Mouse (Mus musculus) embryonic facial prominence, embryonic 15.5 days (tissue): Measurements from ENCODE around the gene Sike1. TPM values are rescaled to one million over a fixed set of nuclear protein-coding genes. Genes with fewer than 3 reads are reported as not detected.

Source experiments
- ATAC-seq: fragments of 200-750 bp; cut with Nextera tagmentation; 2 replicates; pipeline ENCODE4 v1.8.0; 2017; ENCODE audit warnings: low read depth, moderate TSS enrichment; ENCODE audit not compliant: insufficient number of reproducible peaks, low FRiP score, low TSS enrichment
- H3K27ac ChIP-seq: fragments of 300-500 bp; sonication (generic); replicated peaks from 2 replicates; pipeline ENCODE4 v1.5.1; 2015; ENCODE audit warnings: mild to moderate bottlenecking, inconsistent platforms
- H3K27me3 ChIP-seq: fragments of 300-500 bp; sonication (generic); 2 replicates; pipeline ENCODE4 v1.6.1; 2015; ENCODE audit warnings: inconsistent platforms
- H3K36me3 ChIP-seq: fragments of 300-500 bp; sonication (generic); 2 replicates; pipeline ENCODE4 v1.6.1; 2015; ENCODE audit warnings: mild to moderate bottlenecking, inconsistent platforms
- H3K4me1 ChIP-seq: fragments of 300-500 bp; sonication (generic); 2 replicates; pipeline ENCODE4 v1.6.1; 2015; ENCODE audit warnings: inconsistent platforms
- H3K4me2 ChIP-seq: fragments of 300-500 bp; sonication (generic); replicated peaks from 2 replicates; pipeline ENCODE4 v1.6.1; 2015; ENCODE audit warnings: mild to moderate bottlenecking, inconsistent platforms
- H3K4me3 ChIP-seq: fragments of 300-500 bp; sonication (generic); replicated peaks from 2 replicates; pipeline ENCODE4 v1.5.1; 2015; ENCODE audit warnings: mild to moderate bottlenecking, inconsistent platforms
- H3K9ac ChIP-seq: fragments of 300-500 bp; sonication (generic); 2 replicates; pipeline ENCODE4 v1.6.1; 2015; ENCODE audit warnings: inconsistent platforms
- H3K9me3 ChIP-seq: fragments of 300-500 bp; sonication (generic); replicated peaks from 2 replicates; pipeline ENCODE4 v1.6.1; 2016; ENCODE audit warnings: inconsistent platforms
- WGBS: fragments of 180-500 bp; shearing (Covaris S2); methylation state at CpG from one replicate; pipeline ENCODE4 v1.1.7; 2015; 5-methylcytosine and 5-hydroxymethylcytosine counted together
- polyA plus RNA-seq: library from polyadenylated mRNA; unstranded; fragments of >200 nt; fragmentation: Nextera tagmentation; extraction: Ambion mirVana; gene quantifications from 2 replicates; pipeline ENCODE4 v1.2.1, GENCODE M21; 2015

Sike1 gene
- 60.4 and 67.7 TPM in 2 replicates for polyA plus RNA-seq

- Histone ChIP-seq H3K9me3 (no peaks in the 10 kb centered on the region), H3K9ac (peak within 1 kb of the TSS; percentile 77), H3K36me3 (peaks cover 28% of the 10 kb centered on the region), H3K4me3 (peak within 1 kb of the TSS; percentile 82), H3K4me2 (peak within 1 kb of the TSS; percentile 53), H3K27me3 (no peaks in the 10 kb centered on the region), H3K27ac (peak within 1 kb of the TSS; percentile 96), H3K4me1 (peaks cover 16% of the 10 kb centered on the region)
- 1% methylated on average over 52 of the region's 60 CpGs for whole genome bisulfite sequencing
- ATAC-seq, result peak; percentile 96
Measured at GRCm38 (mm10) chr3:102995605-102996321, at the start of gene Sike1. Gene Sike1 (plus strand): TSS chr3:102995708.

DNA sequence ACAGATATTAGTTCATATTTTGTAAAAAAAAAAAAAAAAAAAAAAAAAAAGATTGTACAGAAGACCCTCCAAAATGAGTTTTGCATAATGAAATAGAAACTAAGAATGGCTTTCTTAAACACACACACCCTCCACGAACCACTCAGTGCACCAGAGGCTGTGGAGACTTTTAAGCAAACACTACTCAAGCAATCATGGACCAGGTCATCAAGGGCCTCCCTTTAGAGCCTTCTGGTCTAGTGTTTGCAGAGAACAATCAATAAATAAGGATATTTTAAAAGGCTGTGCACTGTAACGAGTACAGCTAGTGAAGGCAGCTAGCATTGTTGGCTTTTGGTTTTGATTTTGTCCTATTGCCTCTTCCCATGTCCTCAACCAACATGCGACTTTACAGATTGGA, 49.2 kb upstream of the Sike1 start:
- ATAC-seq, result no peak
- 79% methylated on average over 3 of the region's 3 CpGs for WGBS
- Histone ChIP-seq H3K4me1 (no peaks in the 10 kb centered on the region), H3K4me2 (no peak overlapping the region), H3K4me3 (no peak overlapping the region), H3K36me3 (no peaks in the 10 kb centered on the region), H3K27me3 (no peaks in the 10 kb centered on the region), H3K9me3 (no peaks in the 10 kb centered on the region), H3K9ac (no peak overlapping the region), H3K27ac (no peak overlapping the region)

DNA sequence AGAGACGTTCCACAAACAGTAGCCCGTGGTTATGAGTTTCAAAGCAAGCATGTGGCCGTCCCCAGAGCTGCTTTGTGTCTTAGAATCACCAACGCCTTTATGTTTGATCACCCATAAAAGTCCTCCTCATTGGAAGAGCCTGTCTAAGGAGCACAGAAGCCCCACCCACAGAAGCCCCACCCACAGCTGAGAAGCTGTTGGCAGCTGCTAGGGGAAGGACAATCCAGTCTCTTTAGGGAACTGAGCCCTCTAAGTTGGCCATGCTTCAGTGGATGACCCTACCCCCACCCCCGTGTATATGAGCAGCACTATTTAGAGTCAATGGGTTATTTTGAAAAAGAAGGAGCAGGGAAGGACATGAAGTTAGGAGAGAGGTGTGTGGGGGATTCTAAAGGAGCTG, 48.6 kb upstream of the Sike1 start:
- Histone ChIP-seq H3K9me3 (no peaks in the 10 kb centered on the region), H3K4me3 (no peak overlapping the region), H3K36me3 (no peaks in the 10 kb centered on the region), H3K27ac (no peak overlapping the region), H3K27me3 (no peaks in the 10 kb centered on the region), H3K9ac (no peak overlapping the region), H3K4me1 (no peaks in the 10 kb centered on the region), H3K4me2 (no peak overlapping the region)
- WGBS, result 62% methylated on average over 5 of the region's 5 CpGs
- ATAC-seq, result no peak

- H3K9me3 ChIP-seq, result no peaks in the 10 kb centered on the region
- H3K4me2 ChIP-seq, result no peak overlapping the region
- no peak overlapping the region for H3K27ac ChIP-seq
- H3K4me3 ChIP-seq, result no peak overlapping the region
- H3K36me3 ChIP-seq, result no peaks in the 10 kb centered on the region
- no peak for ATAC-seq
- H3K4me1 ChIP-seq, result no peaks in the 10 kb centered on the region
- no peak overlapping the region for H3K9ac ChIP-seq
- 90% methylated on average over 12 of the region's 12 CpGs for WGBS
- H3K27me3 ChIP-seq, result no peaks in the 10 kb centered on the region
Measured at GRCm38 (mm10) chr3:102954476-102954875, 41.0 kb upstream of the Sike1 start.

DNA sequence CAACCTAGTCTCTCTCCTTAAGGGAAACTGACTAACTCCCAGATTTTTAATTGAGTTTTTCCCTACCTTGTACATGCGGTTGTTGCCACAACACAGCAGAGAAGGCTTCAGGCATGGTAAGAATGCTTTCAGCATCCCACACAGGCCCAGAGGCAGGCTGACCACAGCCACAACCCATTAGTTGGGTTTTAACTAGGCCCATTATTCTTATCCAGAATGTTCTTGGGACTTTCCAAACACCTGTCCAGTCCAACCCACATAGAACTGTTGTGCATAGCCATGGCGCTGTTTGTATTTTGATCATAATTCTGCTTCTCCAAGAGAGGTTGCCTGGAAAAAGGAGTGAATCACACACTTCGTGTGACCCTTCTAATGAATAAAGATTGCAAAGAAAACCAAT, 40.4 kb upstream of the Sike1 start:
- no peak overlapping the region for H3K9ac ChIP-seq
- 83% methylated on average over 3 of the region's 3 CpGs for WGBS
- no peaks in the 10 kb centered on the region for H3K9me3 ChIP-seq
- no peaks in the 10 kb centered on the region for H3K36me3 ChIP-seq
- H3K27ac ChIP-seq, result no peak overlapping the region
- no peak for ATAC-seq
- H3K4me1 ChIP-seq, result no peaks in the 10 kb centered on the region
- H3K4me2 ChIP-seq, result no peak overlapping the region
- H3K27me3 ChIP-seq, result no peaks in the 10 kb centered on the region
- H3K4me3 ChIP-seq, result no peak overlapping the region

- no peak overlapping the region for H3K9ac ChIP-seq
- no peak for ATAC-seq
- no peak overlapping the region for H3K4me2 ChIP-seq
- no peaks in the 10 kb centered on the region for H3K36me3 ChIP-seq
- H3K4me3 ChIP-seq, result no peak overlapping the region
- no peaks in the 10 kb centered on the region for H3K4me1 ChIP-seq
- no peaks in the 10 kb centered on the region for H3K9me3 ChIP-seq
- H3K27ac ChIP-seq, result no peak overlapping the region
- WGBS, result 59% methylated on average over 3 of the region's 3 CpGs
- no peaks in the 10 kb centered on the region for H3K27me3 ChIP-seq
Measured at GRCm38 (mm10) chr3:102955596-102955995, 39.9 kb upstream of the Sike1 start.

GRCm38 (mm10) chr3:102964033-102964432, 31.5 kb upstream of the Sike1 start, which contains the start of gene Nr1h5:
Gene Nr1h5 (minus strand): TSS chr3:102964133.
- Histone ChIP-seq H3K9me3 (no peaks in the 10 kb centered on the region), H3K9ac (no peak within 1 kb of the TSS), H3K4me1 (no peaks in the 10 kb centered on the region), H3K27me3 (no peaks in the 10 kb centered on the region), H3K4me2 (no peak within 1 kb of the TSS), H3K27ac (no peak within 1 kb of the TSS), H3K36me3 (no peaks in the 10 kb centered on the region), H3K4me3 (no peak within 1 kb of the TSS)
- ATAC-seq, result no peak
- 53% methylated on average over 3 of the region's 3 CpGs for WGBS

DNA sequence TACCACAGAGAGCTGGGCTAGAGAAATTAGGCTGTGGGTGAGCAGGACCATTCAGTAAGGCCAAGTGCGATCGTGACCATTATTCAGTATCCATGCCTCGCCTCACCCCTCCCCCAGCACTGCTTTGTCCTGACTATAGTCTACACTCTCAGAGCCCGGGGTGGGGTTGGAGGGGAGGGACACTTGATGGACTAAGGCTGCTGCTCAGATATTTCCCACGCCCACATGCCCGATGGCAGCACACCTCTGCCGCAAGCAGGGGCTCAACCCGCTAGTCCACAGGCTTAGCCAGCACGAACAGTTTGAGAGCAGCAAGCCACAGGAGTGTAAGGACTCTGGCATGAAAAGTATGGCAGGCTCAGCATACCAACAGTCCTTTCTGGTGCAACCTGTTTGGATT, 25.4 kb upstream of the Sike1 start:
- Histone ChIP-seq H3K9me3 (no peaks in the 10 kb centered on the region), H3K27me3 (no peaks in the 10 kb centered on the region), H3K9ac (no peak overlapping the region), H3K4me1 (no peaks in the 10 kb centered on the region), H3K36me3 (no peaks in the 10 kb centered on the region), H3K4me2 (no peak overlapping the region), H3K4me3 (no peak overlapping the region), H3K27ac (no peak overlapping the region)
- 67% methylated on average over 9 of the region's 9 CpGs for WGBS
- no peak for ATAC-seq

GRCm38 (mm10) chr3:102970508-102970907, 25.0 kb upstream of the Sike1 start:
- no peak overlapping the region for H3K4me3 ChIP-seq
- WGBS, result 81% methylated on average over 3 of the region's 3 CpGs
- H3K36me3 ChIP-seq, result no peaks in the 10 kb centered on the region
- H3K4me2 ChIP-seq, result no peak overlapping the region
- ATAC-seq, result no peak
- no peaks in the 10 kb centered on the region for H3K4me1 ChIP-seq
- no peaks in the 10 kb centered on the region for H3K27me3 ChIP-seq
- H3K9ac ChIP-seq, result no peak overlapping the region
- no peaks in the 10 kb centered on the region for H3K9me3 ChIP-seq
- 0 out of 2 replicates have a peak overlapping the region, but pooled peaks have one; percentile 4 for H3K27ac ChIP-seq

DNA sequence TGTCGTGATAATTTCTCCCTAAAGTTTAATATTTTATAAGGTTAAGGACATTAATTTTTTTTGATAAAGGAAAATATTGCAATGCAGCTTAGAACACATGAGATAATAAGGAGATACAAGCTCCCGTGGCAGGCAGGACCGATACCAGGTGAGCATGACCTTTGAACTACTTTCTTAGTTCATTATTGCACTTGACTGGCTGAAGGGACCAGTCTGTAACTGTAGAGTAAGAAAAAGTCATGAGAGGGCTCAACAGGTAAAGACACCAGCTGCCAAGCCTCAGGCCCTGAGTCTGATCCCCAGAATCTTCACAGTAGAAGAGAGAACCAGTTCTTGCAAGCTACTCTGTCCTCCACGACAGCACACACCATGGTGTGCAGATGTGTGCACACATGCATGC, 18.6 kb upstream of the Sike1 start:
- no peak overlapping the region for H3K4me3 ChIP-seq
- no peak for ATAC-seq
- no peak overlapping the region for H3K9ac ChIP-seq
- WGBS, result 76% methylated on average over 4 of the region's 4 CpGs
- no peaks in the 10 kb centered on the region for H3K9me3 ChIP-seq
- no peaks in the 10 kb centered on the region for H3K36me3 ChIP-seq
- no peak overlapping the region for H3K4me2 ChIP-seq
- H3K27me3 ChIP-seq, result no peaks in the 10 kb centered on the region
- H3K4me1 ChIP-seq, result peaks cover 3% of the 10 kb centered on the region; the same call in 1 of the 2 replicates
- no peak overlapping the region for H3K27ac ChIP-seq

- Histone ChIP-seq H3K4me3 (no peak overlapping the region), H3K4me1 (peaks cover 3% of the 10 kb centered on the region; the same call in 1 of the 2 replicates), H3K9me3 (no peaks in the 10 kb centered on the region), H3K36me3 (no peaks in the 10 kb centered on the region), H3K27me3 (no peaks in the 10 kb centered on the region), H3K4me2 (no peak overlapping the region), H3K9ac (no peak overlapping the region), H3K27ac (no peak overlapping the region)
- 33% methylated on average over 10 of the region's 10 CpGs for WGBS
- no peak for ATAC-seq
Measured at GRCm38 (mm10) chr3:102979550-102980348, 15.8 kb upstream of the Sike1 start.
